22 mouse cellular contexts compared by ENCODE assay signal in the genomic region with DNA sequence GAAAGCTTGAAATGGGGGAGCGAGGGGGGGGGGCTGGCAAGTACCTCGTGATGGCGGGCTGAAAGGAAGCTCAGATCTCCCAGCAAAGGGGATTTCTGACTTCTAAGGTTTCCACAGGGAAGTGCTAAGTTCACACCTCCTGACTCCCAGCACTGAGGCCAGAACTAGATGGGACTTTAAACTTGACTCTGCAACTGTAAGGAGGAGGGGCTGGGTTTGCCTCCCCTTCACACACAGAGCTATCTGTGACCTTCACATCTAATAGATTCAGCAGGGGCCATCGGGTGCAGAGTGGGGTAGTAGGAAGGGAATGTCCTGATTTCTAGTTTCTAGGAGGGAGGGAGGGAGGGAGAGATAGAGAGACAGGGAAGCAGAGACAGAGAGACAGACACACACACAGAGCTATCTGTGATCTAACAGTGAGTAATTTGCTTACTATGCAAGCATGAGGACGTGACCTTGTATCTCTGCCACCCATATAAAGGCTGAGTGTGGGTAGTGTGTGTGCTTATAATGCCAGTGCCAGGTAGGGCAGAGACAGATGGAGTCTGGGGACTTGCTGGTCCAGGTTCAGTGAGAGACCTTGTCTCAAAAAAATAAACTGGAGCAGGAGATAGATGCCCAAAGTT.
DNase-seq lines count a peak whose midpoint lies in the region; ATAC-seq and TF ChIP-seq lines count a peak whose summit lies in the region.
"Had no signal": no experiment of that assay in that cellular context is flagged by ENCODE, and none has a peak within 500 bp of the region (broad histone marks: within the 10 kb centered on the region; RNA-seq: fewer than 3 reads in every experiment).

No protein-coding gene starts in this region.

- H3K9ac ChIP-seq in liver, adult 2 months (ENCODE audit: low read depth, low read length), result no peak overlapping the region
- H3K9ac ChIP-seq in liver, embryonic 12.5 days, result no peak overlapping the region
- H3K9ac ChIP-seq: heart, embryonic 13.5 days; hindbrain, embryonic 15.5 days; lung, embryonic 14.5 days; midbrain, embryonic 12.5 days had no signal

- TF ChIP-seq POLR2A in liver, adult 2 months (IDR thresholded peaks at IDR 0.05; ENCODE audit: extremely low read depth, insufficient read depth, low read length), result no peak
- TF ChIP-seq POLR2A in small intestine, adult 2 months (IDR thresholded peaks at IDR 0.05; ENCODE audit: low read depth, low read length), result no peak

- WGBS in heart, embryonic 10.5 days, result 7% methylated on average over 5 of the region's 5 CpGs
- WGBS in liver, adult 2 months, result 18% methylated on average over 5 of the region's 5 CpGs
- 20% methylated on average over 5 of the region's 5 CpGs for WGBS in liver, embryonic 12.5 days (ENCODE audit: insufficient replicate concordance)
- WGBS in small intestine, adult 2 months, result 22% methylated on average over 5 of the region's 5 CpGs

- H3K27me3 ChIP-seq in heart, embryonic 10.5 days (ENCODE audit: insufficient read depth, poor library complexity, severe bottlenecking), result peaks cover 7% of the 10 kb centered on the region; the same call in 1 of the 2 replicates
- H3K27me3 ChIP-seq in liver, adult 2 months (ENCODE audit: control insufficient read depth, insufficient read depth, low read length), result no peaks in the 10 kb centered on the region
- peaks cover 8% of the 10 kb centered on the region for H3K27me3 ChIP-seq in liver, embryonic 12.5 days (replicated peaks)
- H3K27me3 ChIP-seq in small intestine, adult 2 months (ENCODE audit: control insufficient read depth, insufficient read depth, low read length), result no peaks in the 10 kb centered on the region
- H3K27me3 ChIP-seq: hindbrain, embryonic 15.5 days had no signal

- peak overlapping the region; percentile 47; the same call in 1 of the 2 replicates for H3K27ac ChIP-seq in heart, embryonic 10.5 days
- no peak overlapping the region for H3K27ac ChIP-seq in liver, adult 2 months (replicated peaks; ENCODE audit: insufficient read depth, low read depth, low read length)
- no peak overlapping the region for H3K27ac ChIP-seq in liver, embryonic 12.5 days
- peak overlapping the region; percentile 13; the same call in 1 of the 2 replicates for H3K27ac ChIP-seq in small intestine, adult 2 months (ENCODE audit: insufficient read depth, low read depth, low read length)
- H3K27ac ChIP-seq: forebrain, embryonic 10.5 days; heart, embryonic 13.5 days; hindbrain, embryonic 15.5 days; left cerebral cortex, adult 2 months; midbrain, embryonic 12.5 days had no signal

- H3K4me1 ChIP-seq in heart, embryonic 10.5 days, result peaks cover 29% of the 10 kb centered on the region
- peaks cover 3% of the 10 kb centered on the region for H3K4me1 ChIP-seq in liver, adult 2 months (ENCODE audit: control insufficient read depth, insufficient read depth, low read length)
- H3K4me1 ChIP-seq in liver, embryonic 12.5 days, result no peaks in the 10 kb centered on the region; the same call in 1 of the 2 replicates
- H3K4me1 ChIP-seq in small intestine, adult 2 months (ENCODE audit: control insufficient read depth, insufficient read depth, insufficient read length, low read length), result peaks cover 6% of the 10 kb centered on the region; the same call in 1 of the 2 replicates

- TF ChIP-seq CTCF in liver, adult 2 months (IDR thresholded peaks at IDR 0.05; ENCODE audit: low read depth, low read length), result no peak
- TF ChIP-seq CTCF in small intestine, adult 2 months (IDR thresholded peaks at IDR 0.05; ENCODE audit: extremely low read depth, insufficient read length, insufficient replicate concordance, low read depth, low read length), result no peak

- no peak overlapping the region for H3K4me2 ChIP-seq in liver, embryonic 12.5 days
- H3K4me2 ChIP-seq: heart, embryonic 13.5 days; hindbrain, embryonic 15.5 days; lung, embryonic 14.5 days; midbrain, embryonic 12.5 days had no signal

- no peaks in the 10 kb centered on the region for H3K9me3 ChIP-seq in heart, embryonic 10.5 days
- no peaks in the 10 kb centered on the region for H3K9me3 ChIP-seq in liver, embryonic 12.5 days (replicated peaks)
- H3K9me3 ChIP-seq: forebrain, embryonic 10.5 days; heart, embryonic 13.5 days; hindbrain, embryonic 15.5 days; midbrain, embryonic 12.5 days had no signal

- no peak for ATAC-seq in liver, embryonic 12.5 days

- no peak overlapping the region for H3K4me3 ChIP-seq in heart, embryonic 10.5 days
- no peak overlapping the region for H3K4me3 ChIP-seq in liver, adult 2 months (ENCODE audit: insufficient read depth, low read depth, low read length)
- H3K4me3 ChIP-seq in liver, embryonic 12.5 days, result no peak overlapping the region
- no peak overlapping the region for H3K4me3 ChIP-seq in small intestine, adult 2 months (ENCODE audit: low read depth, low read length)
- H3K4me3 ChIP-seq: forebrain, embryonic 10.5 days; heart, embryonic 13.5 days; hindbrain, embryonic 15.5 days; left cerebral cortex, adult 2 months; midbrain, embryonic 12.5 days had no signal

- intact Hi-C loops in heart, postnatal 14 days (cut with DNase I), result no loop called here

- no peaks in the 10 kb centered on the region for H3K79me2 ChIP-seq in liver, adult 2 months (ENCODE audit: control insufficient read depth, insufficient read depth, low read length)

- no peak for DNase-seq in heart, embryonic 10.5 days (ENCODE audit: low spot score)
- no peak for DNase-seq in heart, postnatal 14 days
- DNase-seq in liver, adult 2 months (ENCODE audit: extremely low read depth, low read depth, low spot score), result peak; percentile 46
- no peak for DNase-seq in thymus, postnatal 4 days
- DNase-seq in cerebellum, postnatal 14 days, result no peak
- DNase-seq: cerebellum, postnatal 10 days; heart, postnatal 4 days; kidney, adult 18-20 months; kidney, postnatal 36 days; layer of hippocampus, adult 9-11 months; left cerebral cortex, postnatal 4 days; lung, embryonic 14.5 days; lung, postnatal 4 days; retina, postnatal 1 day; thymus, postnatal 36 days had no signal

- no peaks in the 10 kb centered on the region for H3K36me3 ChIP-seq in heart, embryonic 10.5 days
- no peaks in the 10 kb centered on the region for H3K36me3 ChIP-seq in liver, adult 2 months (ENCODE audit: control insufficient read depth, insufficient read depth, low read length)
- H3K36me3 ChIP-seq in liver, embryonic 12.5 days, result no peaks in the 10 kb centered on the region
- no peaks in the 10 kb centered on the region for H3K36me3 ChIP-seq in small intestine, adult 2 months (ENCODE audit: control insufficient read depth, insufficient read depth, low read length)
- H3K36me3 ChIP-seq: forebrain, embryonic 10.5 days; heart, embryonic 13.5 days; hindbrain, embryonic 15.5 days; midbrain, embryonic 12.5 days had no signal

Comparison
In these comparisons a context has a peak if more than half of its experiments do, and no peak if none do; other contexts are left out.
1. H3K27ac ChIP-seq: peak in heart, embryonic 10.5 days (single experiment) and small intestine, adult 2 months (single experiment); none in liver, adult 2 months (single experiment) and liver, embryonic 12.5 days (single experiment).